Mouse (Mus musculus): ENCODE data around the gene Dnmt3l. TPM values are rescaled to one million over a fixed set of nuclear protein-coding genes. Genes with fewer than 3 reads are reported as not detected.

Gene Dnmt3l
- total and polyA plus RNA-seq, 2 experiments from 2014 or later, result not detected

GRCm38 (mm10) chr10:78069101-78070011, 27.6 kb downstream of the Dnmt3l start, which contains the start of gene Icosl:
TSS of gene Icosl (plus strand) at chr10:78069302.
- H3K27ac ChIP-seq (ENCODE audit: low read depth, low read length), result no peak within 1 kb of the TSS
- peak; percentile 57 for DNase-seq (ENCODE audit: low spot score)
- TF ChIP-seq CTCF (IDR thresholded peaks at IDR 0.05), result peak; percentile 63
- H3K27me3 ChIP-seq (ENCODE audit: insufficient read depth, low read length), result peaks cover 13% of the 10 kb centered on the region; the same call in 1 of the 2 replicates
- peak within 1 kb of the TSS; percentile 99 for H3K4me2 ChIP-seq (ENCODE audit: low read depth, low read length, poor library complexity, severe bottlenecking)
- peak within 1 kb of the TSS; percentile 47 for H3K4me3 ChIP-seq (ENCODE audit: low read depth, low read length)
- H3K9ac ChIP-seq (replicated peaks; ENCODE audit: low read length, poor library complexity, severe bottlenecking), result peak within 1 kb of the TSS; percentile 51
- H3K9me3 ChIP-seq (ENCODE audit: low read length), result no peaks in the 10 kb centered on the region
- H3K4me1 ChIP-seq (ENCODE audit: insufficient read depth, low read length), result peaks cover 3% of the 10 kb centered on the region; the same call in 1 of the 2 replicates
- no peaks in the 10 kb centered on the region for H3K36me3 ChIP-seq (ENCODE audit: insufficient read depth, low read length)
- peak; percentile 79 for ATAC-seq (ENCODE audit: low FRiP score)
- WGBS, result under 1% methylated on average over 66 of the region's 66 CpGs

GRCm38 (mm10) chr10:78074151-78074550, 32.4 kb downstream of the Dnmt3l start:
- H3K27ac ChIP-seq (ENCODE audit: low read depth, low read length), result no peak overlapping the region
- no peaks in the 10 kb centered on the region for H3K36me3 ChIP-seq (ENCODE audit: insufficient read depth, low read length)
- ATAC-seq (ENCODE audit: low FRiP score) (no peak), DNase-seq (ENCODE audit: low spot score) (no peak)
- no peak overlapping the region for H3K9ac ChIP-seq (replicated peaks; ENCODE audit: low read length, poor library complexity, severe bottlenecking)
- no peaks in the 10 kb centered on the region for H3K9me3 ChIP-seq (ENCODE audit: low read length)
- no peak overlapping the region for H3K4me2 ChIP-seq (ENCODE audit: low read depth, low read length, poor library complexity, severe bottlenecking)
- H3K4me1 ChIP-seq (ENCODE audit: insufficient read depth, low read length), result peaks cover 3% of the 10 kb centered on the region; the same call in 1 of the 2 replicates
- H3K4me3 ChIP-seq (ENCODE audit: low read depth, low read length), result no peak overlapping the region
- no peak for TF ChIP-seq CTCF (IDR thresholded peaks at IDR 0.05)
- H3K27me3 ChIP-seq (ENCODE audit: insufficient read depth, low read length), result peaks cover 9% of the 10 kb centered on the region; the same call in 1 of the 2 replicates
- WGBS, result 88% methylated on average over 4 of the region's 4 CpGs

GRCm38 (mm10) chr10:78074977-78075376, 33.2 kb downstream of the Dnmt3l start:
- H3K4me3 ChIP-seq (ENCODE audit: low read depth, low read length), result no peak overlapping the region
- ATAC-seq (ENCODE audit: low FRiP score) (no peak), DNase-seq (ENCODE audit: low spot score) (no peak)
- peaks cover under 1% of the 10 kb centered on the region; the same call in 1 of the 2 replicates for H3K27me3 ChIP-seq (ENCODE audit: insufficient read depth, low read length)
- no peak overlapping the region for H3K9ac ChIP-seq (replicated peaks; ENCODE audit: low read length, poor library complexity, severe bottlenecking)
- H3K4me1 ChIP-seq (ENCODE audit: insufficient read depth, low read length), result no peaks in the 10 kb centered on the region
- no peaks in the 10 kb centered on the region for H3K9me3 ChIP-seq (ENCODE audit: low read length)
- WGBS, result 86% methylated on average over 11 of the region's 11 CpGs
- no peak overlapping the region for H3K27ac ChIP-seq (ENCODE audit: low read depth, low read length)
- no peak overlapping the region for H3K4me2 ChIP-seq (ENCODE audit: low read depth, low read length, poor library complexity, severe bottlenecking)
- TF ChIP-seq CTCF (IDR thresholded peaks at IDR 0.05), result no peak
- no peaks in the 10 kb centered on the region for H3K36me3 ChIP-seq (ENCODE audit: insufficient read depth, low read length)

- H3K36me3 ChIP-seq (ENCODE audit: insufficient read depth, low read length), result no peaks in the 10 kb centered on the region
- H3K4me2 ChIP-seq (ENCODE audit: low read depth, low read length, poor library complexity, severe bottlenecking), result no peak overlapping the region
- no peak overlapping the region for H3K27ac ChIP-seq (ENCODE audit: low read depth, low read length)
- no peaks in the 10 kb centered on the region for H3K4me1 ChIP-seq (ENCODE audit: insufficient read depth, low read length)
- no peaks in the 10 kb centered on the region for H3K9me3 ChIP-seq (ENCODE audit: low read length)
- 82% methylated on average over 9 of the region's 9 CpGs for WGBS
- H3K4me3 ChIP-seq (ENCODE audit: low read depth, low read length), result no peak overlapping the region
- DNase-seq (ENCODE audit: low spot score) (no peak), ATAC-seq (ENCODE audit: low FRiP score) (no peak)
- TF ChIP-seq CTCF (IDR thresholded peaks at IDR 0.05), result no peak
- H3K27me3 ChIP-seq (ENCODE audit: insufficient read depth, low read length), result no peaks in the 10 kb centered on the region
- H3K9ac ChIP-seq (replicated peaks; ENCODE audit: low read length, poor library complexity, severe bottlenecking), result no peak overlapping the region
Measured at GRCm38 (mm10) chr10:78077862-78078261, 36.1 kb downstream of the Dnmt3l start.

GRCm38 (mm10) chr10:78078276-78078675, 36.5 kb downstream of the Dnmt3l start:
- Histone ChIP-seq H3K4me1 (ENCODE audit: insufficient read depth, low read length) (no peaks in the 10 kb centered on the region), H3K4me3 (ENCODE audit: low read depth, low read length) (no peak overlapping the region), H3K4me2 (ENCODE audit: low read depth, low read length, poor library complexity, severe bottlenecking) (no peak overlapping the region), H3K27ac (ENCODE audit: low read depth, low read length) (no peak overlapping the region), H3K9ac (replicated peaks; ENCODE audit: low read length, poor library complexity, severe bottlenecking) (no peak overlapping the region), H3K27me3 (ENCODE audit: insufficient read depth, low read length) (no peaks in the 10 kb centered on the region), H3K9me3 (ENCODE audit: low read length) (no peaks in the 10 kb centered on the region), H3K36me3 (ENCODE audit: insufficient read depth, low read length) (no peaks in the 10 kb centered on the region)
- WGBS, result 86% methylated on average over 5 of the region's 5 CpGs
- ATAC-seq (ENCODE audit: low FRiP score) (no peak), DNase-seq (ENCODE audit: low spot score) (no peak)
- no peak for TF ChIP-seq CTCF (IDR thresholded peaks at IDR 0.05)

- Histone ChIP-seq H3K4me3 (ENCODE audit: low read depth, low read length) (no peak overlapping the region), H3K9me3 (ENCODE audit: low read length) (no peaks in the 10 kb centered on the region), H3K4me1 (ENCODE audit: insufficient read depth, low read length) (no peaks in the 10 kb centered on the region), H3K9ac (replicated peaks; ENCODE audit: low read length, poor library complexity, severe bottlenecking) (no peak overlapping the region), H3K27ac (ENCODE audit: low read depth, low read length) (no peak overlapping the region), H3K27me3 (ENCODE audit: insufficient read depth, low read length) (no peaks in the 10 kb centered on the region), H3K36me3 (ENCODE audit: insufficient read depth, low read length) (no peaks in the 10 kb centered on the region), H3K4me2 (ENCODE audit: low read depth, low read length, poor library complexity, severe bottlenecking) (no peak overlapping the region)
- 85% methylated on average over 4 of the region's 4 CpGs for WGBS
- no peak for DNase-seq (ENCODE audit: low spot score)
- no peak for ATAC-seq (ENCODE audit: low FRiP score)
- no peak for TF ChIP-seq CTCF (IDR thresholded peaks at IDR 0.05)
Measured at GRCm38 (mm10) chr10:78079955-78080591, 38.3 kb downstream of the Dnmt3l start.
